Comparison of ENCODE assay signal across 27 mouse cellular contexts in the genomic region with DNA sequence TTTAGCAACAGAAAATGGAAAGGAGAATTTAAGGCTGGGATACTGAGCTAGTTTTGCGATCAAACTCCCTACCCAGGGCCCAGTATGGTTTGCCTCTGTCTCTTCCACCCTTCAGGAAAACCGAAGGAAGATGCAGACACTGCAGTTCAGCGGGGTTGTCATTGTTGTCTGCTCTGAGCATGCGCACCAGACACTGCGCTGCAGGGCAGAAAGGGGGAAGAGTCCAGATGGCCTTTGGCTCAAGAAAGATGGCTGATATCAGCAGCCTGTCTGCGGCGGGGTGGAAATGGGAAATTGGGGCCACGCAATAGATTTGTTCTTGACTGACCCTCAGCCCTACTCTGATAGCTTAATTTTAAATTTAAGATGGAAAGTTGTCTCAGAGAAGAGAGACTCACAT.
A peak's percentile ranks its signal among the peaks of the same experiment; 100 is the strongest.
DNase-seq lines count a peak whose midpoint lies in the region; ATAC-seq and TF ChIP-seq lines count a peak whose summit lies in the region.
"Had no signal": no experiment of that assay in that cellular context is flagged by ENCODE, and none has a peak within 500 bp of the region (broad histone marks: within the 10 kb centered on the region; RNA-seq: fewer than 3 reads in every experiment).

No protein-coding gene starts in this region.

- no peaks in the 10 kb centered on the region for H3K9me3 ChIP-seq in liver, postnatal 0 days (ENCODE audit: low read length)
- H3K9me3 ChIP-seq: embryonic facial prominence, embryonic 12.5 days; heart, embryonic 13.5 days; intestine, embryonic 15.5 days; limb, embryonic 13.5 days; midbrain, embryonic 13.5 days had no signal

- TF ChIP-seq CTCF in liver, postnatal 0 days (IDR thresholded peaks at IDR 0.05; ENCODE audit: low read depth), result no peak
- TF ChIP-seq CTCF in thymus, adult 2 months (IDR thresholded peaks at IDR 0.05; ENCODE audit: borderline replicate concordance, control insufficient read depth, extremely low read depth, insufficient read depth, low read length, poor library complexity), result no peak

- no peak overlapping the region for H3K4me2 ChIP-seq in liver, postnatal 0 days (ENCODE audit: low read depth, low read length)
- H3K4me2 ChIP-seq: embryonic facial prominence, embryonic 12.5 days; heart, embryonic 13.5 days; intestine, embryonic 15.5 days; limb, embryonic 13.5 days; liver, embryonic 11.5 days; midbrain, embryonic 13.5 days had no signal

- no peak for TF ChIP-seq POLR2A in thymus, adult 2 months (IDR thresholded peaks at IDR 0.05; ENCODE audit: control insufficient read depth, extremely low read depth, insufficient read depth, low read length, poor library complexity)

- H3K4me3 ChIP-seq in liver, postnatal 0 days (ENCODE audit: low read depth, low read length), result no peak overlapping the region
- H3K4me3 ChIP-seq in thymus, adult 2 months (ENCODE audit: control insufficient read depth, insufficient read depth, low read length), result no peak overlapping the region
- H3K4me3 ChIP-seq: embryonic facial prominence, embryonic 12.5 days; heart, embryonic 13.5 days; intestine, embryonic 15.5 days; limb, embryonic 13.5 days; midbrain, embryonic 13.5 days had no signal

- H3K9ac ChIP-seq in liver, postnatal 0 days (replicated peaks), result no peak overlapping the region
- H3K9ac ChIP-seq: embryonic facial prominence, embryonic 12.5 days; heart, embryonic 13.5 days; intestine, embryonic 15.5 days; limb, embryonic 13.5 days; midbrain, embryonic 13.5 days had no signal

- no peak overlapping the region for H3K27ac ChIP-seq in liver, postnatal 0 days (ENCODE audit: low read depth)
- H3K27ac ChIP-seq in thymus, adult 2 months (ENCODE audit: control insufficient read depth, insufficient read depth, low read length), result no peak overlapping the region
- H3K27ac ChIP-seq: embryonic facial prominence, embryonic 12.5 days; heart, embryonic 13.5 days; intestine, embryonic 15.5 days; limb, embryonic 13.5 days; midbrain, embryonic 13.5 days had no signal

- no peak for ATAC-seq in liver, postnatal 0 days
- ATAC-seq: forebrain, embryonic 14.5 days; hindbrain, embryonic 16.5 days; intestine, embryonic 15.5 days; midbrain, embryonic 13.5 days had no signal

- DNase-seq in ES-CJ7 (ENCODE audit: low read depth, low spot score) (peak; percentile 14), R1 (ENCODE audit: low read depth, low spot score) (peak; percentile 29)
- peak; percentile 52 for DNase-seq in cerebellum, adult 18-20 months
- peak; percentile 51 to 64 for DNase-seq in cerebellum, postnatal 10 days
- DNase-seq in liver, postnatal 0 days, result no peak
- no peak for DNase-seq in thymus, adult 2 months
- no peak for DNase-seq in urinary bladder, adult 18-20 months (ENCODE audit: low spot score in 2 of 2)
- DNase-seq: adrenal gland, adult 8-10 months; B cell, adult 2 months; embryo, embryonic 11 days; gastrocnemius, postnatal 36 days; heart, postnatal 10 days; kidney, adult 2 months; layer of hippocampus, adult 9-11 months; lung, postnatal 36 days; retina, postnatal 1 day; right cerebral cortex, postnatal 25 days; spleen, adult 18-20 months; thymus, postnatal 25 days had no signal

- H3K27me3 ChIP-seq in liver, postnatal 0 days (ENCODE audit: insufficient read depth, low read length), result no peaks in the 10 kb centered on the region
- no peaks in the 10 kb centered on the region for H3K27me3 ChIP-seq in thymus, adult 2 months (ENCODE audit: control insufficient read depth, insufficient read depth, low read length)
- H3K27me3 ChIP-seq: embryonic facial prominence, embryonic 12.5 days; heart, embryonic 13.5 days; intestine, embryonic 15.5 days; limb, embryonic 13.5 days; midbrain, embryonic 13.5 days had no signal

- no peaks in the 10 kb centered on the region for H3K4me1 ChIP-seq in liver, postnatal 0 days (ENCODE audit: insufficient read depth)
- H3K4me1 ChIP-seq in thymus, adult 2 months (replicated peaks; ENCODE audit: control insufficient read depth, insufficient read depth, low read length), result no peaks in the 10 kb centered on the region
- H3K4me1 ChIP-seq: embryonic facial prominence, embryonic 12.5 days; heart, embryonic 13.5 days; intestine, embryonic 15.5 days; limb, embryonic 13.5 days; midbrain, embryonic 13.5 days had no signal

- WGBS in liver, postnatal 0 days (ENCODE audit: insufficient replicate concordance), result 69% methylated on average over 8 of the region's 8 CpGs
- 92% methylated on average over 8 of the region's 8 CpGs for WGBS in thymus, adult 2 months

- TF ChIP-seq EP300 in liver, postnatal 0 days (IDR thresholded peaks at IDR 0.05; ENCODE audit: low read depth), result no peak

- no peaks in the 10 kb centered on the region for H3K36me3 ChIP-seq in liver, postnatal 0 days (replicated peaks; ENCODE audit: insufficient read depth, low read length)
- no peaks in the 10 kb centered on the region for H3K36me3 ChIP-seq in thymus, adult 2 months (ENCODE audit: control insufficient read depth, insufficient read depth, low read length)
- H3K36me3 ChIP-seq: embryonic facial prominence, embryonic 12.5 days; heart, embryonic 13.5 days; intestine, embryonic 15.5 days; limb, embryonic 13.5 days; midbrain, embryonic 13.5 days had no signal

Comparison
In these comparisons a context has a peak if more than half of its experiments do, and no peak if none do; other contexts are left out.
1. DNase-seq: peak in ES-CJ7 (single experiment), R1 (single experiment), cerebellum, adult 18-20 months (2 of 2) and cerebellum, postnatal 10 days (2 of 2); none in liver, postnatal 0 days (single experiment), thymus, adult 2 months (single experiment) and urinary bladder, adult 18-20 months (0 of 2).